Mouse (Mus musculus) retina, adult 2 months (tissue): ENCODE measurements around the gene Ptprn.
"Not testable (repeated sequence)": the region's sequence is repeated elsewhere in the genome, so short reads cannot be mapped to it uniquely, and the experiment has no call there.

Source experiments
- DNase-seq: peaks from one replicate; pipeline ENCODE4 v3.0.0-alpha.2; 2012; ENCODE audit warnings: low read depth, low spot score

Ptprn gene

DNA sequence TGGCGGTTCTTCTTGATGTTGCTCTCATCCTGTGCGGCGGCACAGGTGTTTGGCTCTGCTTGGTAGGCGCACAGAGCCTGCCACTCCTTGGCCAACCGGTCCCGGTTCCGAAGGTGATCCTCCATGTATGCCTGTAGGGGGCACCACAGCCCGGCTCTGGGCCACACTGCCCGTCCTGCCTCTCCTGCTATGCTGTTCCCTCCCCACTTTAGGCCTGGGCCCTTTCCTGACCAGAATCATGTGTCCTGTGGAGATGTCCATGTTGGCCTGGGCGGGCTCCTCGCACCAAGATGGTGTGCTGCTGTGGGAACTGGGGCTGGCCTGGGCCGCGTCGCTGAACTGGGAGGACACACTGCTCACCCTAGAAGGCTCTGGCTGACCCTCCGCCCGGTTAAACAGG is 11.3 kb downstream of the Ptprn start:
- DNase-seq = no peak

DNA sequence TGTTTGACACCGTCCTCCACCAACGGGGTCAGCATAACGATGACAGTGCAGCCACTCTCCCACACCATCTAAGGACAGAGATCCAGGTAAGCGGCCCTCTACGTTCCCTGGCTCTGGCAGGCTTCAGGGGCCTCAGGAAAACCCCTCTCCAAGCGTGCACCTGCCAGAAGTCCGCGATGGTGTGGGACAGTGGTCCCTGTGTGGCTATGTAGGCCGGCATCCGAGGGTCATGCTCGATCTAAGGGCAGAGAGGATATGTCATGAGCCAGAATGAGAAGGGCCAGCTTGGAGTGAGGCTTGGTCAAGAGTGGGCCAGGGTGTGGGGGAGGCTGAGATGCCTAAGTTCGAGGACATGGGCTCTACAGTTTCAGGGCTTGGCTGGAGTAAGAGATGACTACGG is 12.0 kb downstream of the Ptprn start:
- no peak for DNase-seq

DNA sequence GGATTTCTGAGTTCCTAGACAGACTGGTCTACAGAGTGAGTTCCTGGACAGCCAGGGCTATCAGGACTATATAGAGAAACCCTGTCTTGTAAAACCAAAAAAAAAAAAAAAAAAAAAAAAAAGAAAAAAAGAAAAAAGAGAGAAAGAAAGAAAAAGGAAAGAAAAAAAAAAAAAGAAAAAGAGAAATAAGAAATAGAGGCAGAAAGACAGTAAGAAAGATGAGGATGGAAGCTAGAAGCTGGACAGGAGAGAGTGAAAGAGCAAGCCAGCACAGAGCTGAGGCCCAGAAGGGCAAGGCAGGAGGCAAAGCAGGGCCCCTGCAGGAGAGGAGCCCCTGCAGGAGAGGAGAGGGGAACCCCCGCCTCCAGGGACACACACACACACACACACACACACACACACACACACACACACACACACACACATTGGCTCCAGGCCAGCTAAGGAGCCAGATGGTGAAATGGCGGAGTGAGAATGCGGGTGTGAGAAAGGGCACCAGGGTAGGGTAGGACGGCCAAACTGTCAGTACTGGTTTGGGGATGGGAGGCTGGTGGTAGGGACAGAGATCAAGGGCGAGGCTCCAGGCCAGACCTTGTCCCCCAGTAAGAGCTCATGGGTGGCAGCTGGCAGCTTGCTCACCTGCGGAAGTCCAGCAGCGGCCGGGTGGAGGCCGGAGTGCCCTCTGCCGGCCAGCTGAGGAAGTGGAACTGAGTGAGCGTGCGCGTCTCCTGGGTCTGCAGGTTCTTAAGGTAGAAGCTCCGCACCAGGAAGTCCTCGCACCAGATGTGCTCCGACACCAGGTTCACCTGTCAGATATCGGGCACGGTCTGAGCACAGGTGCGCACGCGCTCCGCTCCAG is 13.0 kb downstream of the Ptprn start:
- peak; percentile 61 for DNase-seq

DNA sequence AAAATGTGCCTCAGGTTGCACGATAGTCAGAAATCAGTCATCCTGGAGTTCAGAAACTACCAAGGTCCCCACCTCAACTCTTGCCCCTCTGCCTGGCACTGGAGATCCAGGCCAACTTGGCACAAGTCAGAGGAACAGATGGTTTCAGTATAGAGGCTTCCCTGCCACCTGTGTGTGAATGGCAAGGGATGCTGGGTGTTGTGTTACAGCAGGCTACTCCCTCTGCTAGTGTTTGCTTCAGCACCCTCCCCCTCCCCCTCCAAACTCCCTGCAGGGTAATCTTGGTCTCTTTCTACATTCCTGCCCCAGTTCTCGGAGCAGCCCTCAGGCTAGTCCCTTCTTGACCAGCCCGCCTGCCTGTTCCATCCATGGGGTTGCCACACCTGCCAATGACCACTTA is 13.8 kb downstream of the Ptprn start:
- no peak for DNase-seq

DNA sequence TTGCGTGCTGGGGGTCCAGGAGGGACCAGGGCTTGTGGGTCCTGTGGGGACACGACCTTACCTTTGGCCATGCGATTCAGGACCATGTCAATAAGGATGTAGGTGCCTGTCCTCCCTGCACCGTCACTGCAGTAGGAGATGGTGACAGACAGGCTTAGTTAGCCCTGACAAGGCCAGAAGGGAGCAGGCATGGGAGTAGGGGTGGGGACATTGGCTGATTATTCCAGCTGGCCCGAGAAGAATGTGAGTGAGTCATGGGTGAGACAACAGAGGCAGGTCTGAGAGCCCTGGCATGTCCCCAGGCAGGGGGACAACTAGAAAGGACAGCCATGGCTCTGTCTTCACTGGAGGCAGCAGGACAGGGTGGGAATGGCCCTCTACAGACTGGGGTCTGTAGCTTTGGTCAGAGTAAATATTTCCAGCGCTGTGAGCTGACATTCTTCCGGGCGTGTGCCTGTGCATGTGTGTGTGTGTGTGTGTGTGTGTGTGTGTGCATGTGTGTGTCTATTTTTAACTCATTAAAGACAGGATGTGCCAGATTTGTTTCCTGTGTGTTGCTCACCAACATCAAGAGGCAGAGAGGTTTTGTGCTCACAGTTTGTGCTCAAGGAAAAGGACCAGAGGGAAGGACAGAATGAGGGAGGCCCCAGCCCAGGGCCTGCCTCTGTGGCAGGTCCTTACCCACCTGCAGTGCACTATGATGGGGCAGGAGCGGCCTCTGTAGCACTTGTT is 16.1 kb downstream of the Ptprn start:
- no peak for DNase-seq

DNA sequence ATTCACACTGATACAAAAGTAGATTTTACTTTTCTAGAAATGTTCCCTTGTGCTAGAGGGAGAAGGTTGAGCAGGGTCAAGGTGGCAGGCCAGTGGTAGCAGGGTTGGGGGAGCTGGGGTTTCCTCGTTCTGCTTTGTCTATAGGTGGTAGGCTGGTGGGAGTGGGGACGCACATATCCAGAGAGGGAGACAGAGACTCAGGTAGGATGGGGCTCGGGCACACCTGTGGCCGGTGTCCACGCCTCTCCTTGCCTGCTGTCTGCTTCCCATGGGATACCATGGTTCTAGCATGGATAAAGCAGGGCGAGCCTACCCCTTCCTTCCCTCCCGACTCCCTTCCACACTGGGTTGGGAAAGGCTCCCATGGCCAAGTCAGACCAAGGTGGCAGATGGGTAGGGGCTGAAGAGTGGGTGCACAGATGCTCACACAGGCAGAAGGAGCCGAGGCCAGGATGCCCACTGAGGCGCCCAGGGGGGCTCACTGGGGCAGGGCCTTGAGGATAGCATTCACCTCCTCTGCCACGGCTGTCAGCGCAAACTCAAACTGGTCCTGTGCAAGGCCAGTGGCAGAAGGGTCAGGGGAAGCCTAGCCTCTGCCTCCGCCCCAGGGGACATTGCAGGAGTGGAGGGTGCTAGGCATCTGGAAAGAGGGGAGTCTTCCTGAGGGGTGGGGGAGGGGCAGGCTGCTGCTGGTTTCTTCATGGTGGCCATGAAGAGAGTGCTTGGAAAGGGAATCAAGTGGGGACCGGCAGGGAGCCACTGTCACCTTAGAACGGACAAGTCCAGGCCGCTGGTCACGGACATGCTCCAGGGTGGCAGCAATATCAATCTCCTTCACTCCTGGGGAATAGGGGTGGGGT is 17.0 kb downstream of the Ptprn start:
- DNase-seq = no peak

DNA sequence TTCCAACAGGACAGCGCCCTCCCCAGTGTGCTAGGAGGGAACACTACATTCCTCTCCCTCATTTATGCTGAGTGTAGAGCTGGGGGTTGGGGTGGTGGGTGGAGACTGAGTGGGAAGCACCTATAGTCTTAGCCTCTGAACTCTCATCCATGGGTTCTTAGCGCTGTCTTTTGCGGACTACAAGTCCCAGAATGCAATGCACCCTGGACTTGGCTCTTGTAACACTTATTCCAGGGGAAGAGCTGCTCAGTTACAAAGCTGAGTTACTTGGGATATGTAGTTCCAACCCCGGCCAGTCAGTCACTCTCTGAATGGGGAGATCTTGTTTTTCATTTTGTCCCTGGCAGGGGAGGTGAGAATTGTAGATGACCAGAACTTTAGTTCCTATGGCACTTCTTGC is 19.5 kb downstream of the Ptprn start:
- DNase-seq = peak; percentile 65

DNA sequence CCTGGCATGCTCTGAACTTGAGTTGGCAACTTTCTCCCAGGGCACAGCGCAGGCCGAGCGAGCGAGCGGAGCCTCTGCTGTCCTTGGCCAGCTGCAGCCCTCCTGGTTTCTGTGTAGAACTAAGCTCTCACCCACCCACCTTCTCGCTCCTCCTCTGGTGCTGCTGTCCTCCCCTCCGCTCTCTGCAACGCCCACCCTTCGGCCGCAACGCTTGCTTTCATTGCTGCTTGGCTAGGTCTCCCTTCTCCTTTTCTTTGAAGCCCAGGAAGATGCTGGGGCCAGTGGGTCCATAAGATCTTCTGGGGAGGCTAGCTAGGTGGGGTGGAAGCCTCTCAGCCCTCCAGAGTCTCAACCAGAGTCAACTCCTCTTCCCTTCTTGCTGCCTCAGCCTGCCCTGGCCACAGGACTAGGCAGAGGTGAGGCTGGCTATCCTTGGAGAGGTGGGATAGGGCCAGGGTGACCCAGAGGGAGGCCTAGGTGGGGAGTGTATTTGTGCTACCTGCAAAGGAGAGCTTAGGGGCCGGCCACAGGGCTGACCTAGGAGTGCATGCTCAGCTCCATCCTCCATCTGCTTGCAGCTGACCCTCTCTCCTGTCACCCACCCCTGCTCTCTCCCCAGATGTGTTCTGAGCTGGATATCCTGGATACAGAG is 20.0 kb downstream of the Ptprn start:
- DNase-seq = no peak

DNA sequence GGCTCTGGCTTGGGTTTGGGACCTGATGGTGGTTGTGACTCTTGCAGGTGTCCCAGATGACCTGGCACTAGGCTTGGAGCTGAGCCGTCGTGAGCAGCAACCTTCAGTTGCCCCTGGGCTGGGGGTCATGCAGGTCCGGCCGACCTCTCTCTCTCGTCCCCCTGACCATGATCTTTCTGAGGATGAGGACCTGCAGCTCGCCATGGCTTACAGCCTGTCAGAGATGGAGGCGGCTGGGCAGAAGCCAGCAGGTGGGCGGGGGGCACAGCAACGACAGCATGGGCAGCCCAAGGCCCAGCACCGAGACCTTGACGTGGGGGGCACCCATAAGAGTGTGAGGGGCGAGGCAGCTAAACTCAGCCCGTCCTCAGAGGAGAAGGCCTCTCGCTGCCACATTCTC is 20.9 kb downstream of the Ptprn start:
- no peak for DNase-seq

DNA sequence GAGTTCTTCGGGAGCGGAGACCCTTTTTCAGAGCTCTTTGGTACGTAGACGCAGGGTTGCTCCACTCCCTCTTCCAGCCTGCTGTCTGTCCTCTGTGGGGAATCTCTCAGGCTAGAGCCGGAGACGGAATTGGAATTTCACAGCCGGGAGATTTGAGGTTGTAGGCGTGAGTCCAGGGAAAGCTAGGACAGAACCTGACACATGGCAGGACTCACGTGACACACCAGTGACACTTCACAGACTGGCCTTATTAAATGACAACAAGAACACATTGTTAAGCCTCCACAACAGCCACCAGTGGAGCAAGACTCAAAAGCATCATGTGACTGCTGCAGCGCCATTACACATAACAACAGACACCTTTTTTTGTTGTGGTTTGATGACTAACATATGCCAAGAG is 24.7 kb downstream of the Ptprn start:
- no peak for DNase-seq

DNA sequence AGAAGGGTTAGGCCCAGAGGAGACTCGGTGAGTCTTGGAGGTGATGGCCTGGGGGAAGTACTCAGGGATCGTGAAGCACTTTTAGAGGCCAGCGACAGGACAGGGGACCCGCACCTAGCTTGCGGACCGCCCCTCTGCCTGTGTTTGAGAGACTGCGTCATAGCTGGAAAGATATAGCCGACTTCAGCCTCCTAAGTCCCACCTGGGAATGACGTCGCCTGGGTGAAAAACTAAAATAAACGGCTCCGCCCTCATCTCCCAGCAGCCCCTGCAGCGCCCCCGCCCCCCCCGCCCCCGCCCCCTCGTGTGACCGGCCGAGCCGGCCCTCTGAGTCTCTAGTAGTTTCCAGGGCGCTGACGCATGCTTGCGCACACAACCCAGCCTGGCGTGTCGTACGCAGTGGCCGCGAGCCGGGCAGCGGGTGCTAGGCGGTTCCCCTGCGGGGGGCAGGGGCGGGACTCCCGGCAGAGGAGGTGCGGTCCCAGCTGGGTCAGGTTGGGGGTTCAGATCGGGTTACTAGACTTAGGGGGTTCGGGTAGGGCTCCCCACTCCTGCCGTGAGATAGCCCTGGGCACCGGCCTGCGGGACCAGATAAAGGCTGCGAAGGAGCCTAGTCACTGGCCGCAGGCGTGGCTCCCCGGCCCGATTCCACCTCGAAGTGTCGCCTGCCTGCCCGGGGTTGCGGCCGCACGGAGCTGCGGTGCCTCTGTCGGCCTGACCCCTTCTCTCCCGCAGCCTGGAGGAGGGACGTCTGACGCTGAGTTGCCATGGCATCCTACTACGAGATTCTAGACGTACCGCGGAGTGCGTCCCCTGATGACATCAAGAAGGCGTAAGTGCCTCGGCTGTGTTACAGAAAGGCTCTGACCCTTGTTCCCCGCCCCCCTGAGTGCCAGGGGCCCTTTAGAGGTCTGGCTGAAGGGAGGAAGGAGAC is 27.9 kb downstream of the Ptprn start, which contains the start of gene Dnajb2:
Gene Dnajb2 (plus strand): TSS at position 290 of the 934 bp plus-strand sequence.
- DNase-seq = peak; percentile 76

DNA sequence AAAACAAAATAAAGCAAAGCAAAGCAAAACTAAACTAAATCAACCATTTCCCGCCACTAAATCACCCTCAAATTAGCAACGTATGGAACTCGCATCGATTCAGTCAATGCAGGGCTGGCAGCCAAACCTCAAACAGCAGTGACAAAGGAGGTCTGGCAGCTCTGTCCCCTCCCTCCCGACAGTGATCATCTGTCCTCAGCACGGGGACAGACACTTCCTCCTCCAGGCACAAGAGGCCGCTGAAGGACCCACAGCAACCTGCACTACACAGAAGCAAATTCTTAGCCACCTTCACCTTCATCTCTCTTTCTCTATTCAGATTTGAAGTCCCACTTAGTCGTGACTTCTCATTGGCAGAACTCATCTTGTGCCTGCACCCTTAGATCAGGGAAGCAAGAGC is 29.7 kb downstream of the Ptprn start:
- DNase-seq = no peak

DNA sequence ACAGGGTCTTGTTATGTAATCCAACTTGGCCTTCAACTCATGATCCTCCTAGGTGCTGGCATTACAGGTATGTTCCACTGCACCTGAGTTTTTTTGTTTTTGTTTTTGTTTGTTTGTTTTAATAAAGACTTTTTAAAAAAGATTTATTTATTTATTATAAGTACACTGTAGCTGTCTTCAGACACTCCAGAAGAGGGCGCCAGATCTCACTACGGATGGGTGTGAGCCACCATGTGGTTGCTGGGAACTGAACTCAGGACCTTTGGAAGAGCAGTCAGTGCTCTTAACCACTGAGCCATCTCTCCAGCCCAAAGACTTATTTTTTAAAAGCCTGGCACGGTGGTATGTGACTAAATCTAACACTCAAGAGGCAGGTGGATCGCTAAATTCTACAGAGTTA is 31.8 kb downstream of the Ptprn start:
- not testable (repeated sequence) for DNase-seq

DNA sequence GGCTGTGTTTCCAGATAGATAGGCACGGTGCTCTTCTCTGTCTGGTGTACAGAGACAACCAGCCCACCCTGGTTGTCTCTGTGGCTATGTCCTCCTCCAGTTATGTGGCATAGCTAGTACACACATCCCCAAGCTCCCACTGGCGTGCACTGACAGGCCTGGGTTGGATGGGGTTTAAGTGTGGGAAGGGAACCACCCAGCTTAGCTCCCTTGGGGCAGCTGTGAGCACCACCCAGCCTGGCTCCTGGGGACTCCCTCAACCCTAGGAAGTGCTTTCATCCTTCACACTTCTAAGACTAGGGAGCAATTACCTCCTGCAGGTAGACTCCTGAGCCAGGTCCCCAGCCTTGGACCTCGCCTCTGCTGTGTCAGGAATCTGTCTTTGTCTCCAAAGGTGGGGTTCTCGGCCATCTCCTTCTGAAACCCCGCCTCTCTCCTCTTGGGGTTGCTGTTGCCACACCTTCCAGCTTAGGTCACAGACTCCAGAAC is 32.6 kb downstream of the Ptprn start, which contains the start of gene A630095N17Rik:
Gene A630095N17Rik (minus strand): TSS at position 439 of the 489 bp plus-strand sequence.
- no peak for DNase-seq

DNA sequence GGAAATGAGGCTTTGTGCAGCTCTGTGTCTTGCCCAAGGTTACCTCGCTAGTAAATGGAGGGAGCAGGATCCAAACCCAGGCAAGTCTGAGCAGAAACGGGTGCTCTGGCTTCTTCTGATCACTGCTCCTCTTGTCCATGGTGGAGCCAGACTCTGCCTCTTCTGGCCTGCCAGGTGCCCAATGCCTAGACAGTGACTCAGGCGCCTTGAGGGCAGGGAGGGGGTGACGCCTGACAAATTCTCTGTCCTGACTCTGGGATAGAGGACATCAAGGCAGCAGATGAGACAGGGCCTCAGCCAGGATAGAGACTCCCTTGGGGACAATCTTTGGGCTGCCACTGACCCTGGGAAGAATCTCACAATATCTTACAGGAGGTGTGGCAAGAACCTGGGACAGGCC is 33.1 kb downstream of the Ptprn start:
- no peak for DNase-seq

DNA sequence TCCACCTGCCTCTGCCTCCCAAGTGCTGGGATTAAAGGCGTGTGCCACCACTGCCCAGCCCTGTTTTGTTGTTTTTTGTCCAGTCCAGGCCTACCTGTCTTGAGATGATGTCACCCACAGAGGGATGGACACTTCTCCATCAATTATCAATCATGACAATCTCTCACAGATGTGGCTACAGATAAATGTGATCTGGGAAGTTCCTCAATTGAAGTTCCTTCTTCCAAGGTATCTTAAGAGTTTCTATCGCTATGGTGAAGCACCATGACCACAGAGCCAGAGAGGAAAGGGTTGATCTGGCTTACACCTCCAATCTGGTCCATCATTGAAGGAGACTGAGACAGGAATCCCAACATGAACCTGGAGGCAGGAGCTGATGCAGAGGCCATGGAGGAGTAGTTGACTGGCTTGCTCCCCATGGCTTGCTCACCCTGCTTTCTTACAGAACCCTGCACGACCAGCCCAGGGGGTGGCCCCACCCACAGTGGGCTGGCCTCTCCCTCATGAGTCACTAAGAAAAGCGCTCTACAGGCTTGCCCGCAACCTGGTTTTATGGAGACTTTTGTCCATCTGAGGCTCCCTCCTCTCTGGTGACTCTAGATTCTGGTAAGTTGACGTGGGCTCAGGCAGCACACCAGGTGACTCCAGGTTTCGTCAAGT is 33.8 kb downstream of the Ptprn start:
- no peak for DNase-seq

DNA sequence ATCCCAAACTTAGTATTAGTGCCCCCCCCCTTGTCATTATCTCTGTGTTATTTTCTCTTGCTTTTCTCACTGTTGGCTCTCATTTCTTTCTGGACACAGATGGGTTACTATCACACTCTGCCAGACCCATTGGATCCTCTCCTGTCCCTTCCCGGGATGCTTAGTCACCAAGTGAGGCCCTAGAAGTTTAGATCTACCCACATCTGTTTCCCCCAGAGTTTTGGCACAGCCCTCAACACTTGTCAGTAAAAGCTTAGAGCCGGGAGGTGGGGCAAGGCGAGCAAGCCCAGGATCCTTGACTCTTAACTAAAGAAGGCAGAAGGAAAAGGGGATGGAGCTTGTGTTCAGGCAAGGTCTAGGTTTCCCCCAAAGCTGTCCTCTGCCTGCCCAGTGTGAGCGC is 35.1 kb downstream of the Ptprn start:
- DNase-seq = no peak

DNA sequence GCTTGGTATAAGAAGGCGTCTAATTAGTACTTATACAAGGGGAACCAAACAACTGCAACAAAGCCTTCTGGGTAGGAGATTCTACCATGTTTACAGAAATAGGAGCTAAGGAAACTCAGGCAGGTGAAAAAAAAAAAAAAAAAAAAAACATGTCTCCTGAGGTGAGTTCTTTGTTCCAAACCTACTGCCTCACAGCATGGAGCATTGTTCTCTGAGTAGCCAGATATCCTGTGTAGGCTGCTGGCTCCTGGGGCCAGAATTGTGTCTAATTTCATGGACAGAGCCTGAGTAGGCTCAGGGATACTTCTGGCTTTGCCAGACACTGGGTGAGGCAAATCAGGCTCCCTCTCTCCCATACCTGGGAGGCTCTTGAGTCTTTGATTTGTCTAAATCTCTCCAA is 36.6 kb downstream of the Ptprn start:
- DNase-seq = no peak

DNA sequence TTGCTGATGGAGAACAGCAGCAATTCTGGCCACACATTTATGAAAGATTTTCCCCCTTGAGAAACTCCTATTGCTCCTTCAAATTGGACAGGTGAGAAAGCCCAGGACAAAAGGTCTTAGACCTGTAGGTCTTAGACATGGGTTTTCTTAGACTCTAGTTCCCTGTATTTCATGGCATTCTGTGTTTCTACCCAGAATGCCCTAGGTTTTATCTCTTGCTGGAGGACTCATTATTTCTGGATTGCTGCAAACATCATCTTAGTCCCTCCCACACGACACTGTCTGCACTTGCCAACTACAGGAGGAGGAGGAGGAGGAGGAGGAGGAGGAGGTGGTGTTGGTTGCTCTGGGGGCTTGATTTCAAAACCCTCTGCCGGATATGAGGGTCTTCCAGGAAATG is 38.2 kb downstream of the Ptprn start:
- DNase-seq = no peak

DNA sequence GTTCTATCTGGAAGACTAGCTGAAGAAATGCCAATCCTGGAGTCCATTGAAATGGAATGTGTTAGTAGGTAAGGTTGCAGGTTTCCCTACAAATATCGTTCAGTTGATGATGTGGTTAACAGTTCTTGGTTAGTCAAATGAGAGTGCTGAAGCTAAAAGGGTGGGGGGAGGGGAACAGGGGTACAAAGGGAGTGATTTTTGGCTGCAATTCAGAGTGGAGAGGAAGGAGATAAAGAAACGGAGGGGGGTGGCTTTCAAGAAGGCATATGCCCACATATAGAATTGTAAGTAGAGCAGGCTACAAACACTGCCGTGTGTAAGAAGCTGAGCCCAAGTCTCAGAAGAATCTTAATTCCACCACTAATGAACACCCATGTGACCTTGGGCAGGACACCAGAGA is 38.8 kb downstream of the Ptprn start:
- no peak for DNase-seq
